Mouse (Mus musculus) midbrain, postnatal 0 days (tissue): ENCODE data around the gene Vac14. TPM values are rescaled to one million over a fixed set of nuclear protein-coding genes. Genes with fewer than 3 reads are reported as not detected.

ENCODE experiments used
- ATAC-seq: fragments of 200-750 bp; cut with Nextera tagmentation; 2 replicates; pipeline ENCODE4 v1.8.0; 2017; ENCODE audit warnings: moderate number of reproducible peaks, mild to moderate bottlenecking, moderate TSS enrichment, moderate library complexity; ENCODE audit not compliant: low FRiP score
- DNase-seq: peaks from one replicate; pipeline ENCODE4 v3.0.0-alpha.2; 2015; ENCODE audit warnings: low spot score
- H3K27ac ChIP-seq: fragments of 300-500 bp; sonication (generic); 2 replicates; pipeline ENCODE4 v1.5.1; 2014; ENCODE audit warnings: low read depth, mild to moderate bottlenecking, low read length, mixed read lengths
- H3K27me3 ChIP-seq: fragments of 300-500 bp; sonication (generic); 2 replicates; pipeline ENCODE4 v1.6.1; 2014; ENCODE audit warnings: low read length, control low read depth, mixed read lengths; ENCODE audit not compliant: insufficient read depth
- H3K36me3 ChIP-seq: fragments of 300-500 bp; sonication (generic); 2 replicates; pipeline ENCODE4 v1.6.1; 2014; ENCODE audit warnings: low read length, control low read depth, mixed read lengths; ENCODE audit not compliant: insufficient read depth
- H3K4me1 ChIP-seq: fragments of 300-500 bp; sonication (generic); 2 replicates; pipeline ENCODE4 v1.6.1; 2014; ENCODE audit warnings: mild to moderate bottlenecking, control low read depth, antibody characterized with exemption, low read length, mixed read lengths; ENCODE audit not compliant: insufficient read depth
- H3K4me2 ChIP-seq: fragments of 300-500 bp; sonication (generic); 2 replicates; pipeline ENCODE4 v1.6.1; 2014; ENCODE audit warnings: low read depth, mild to moderate bottlenecking, low read length, mixed read lengths; ENCODE audit not compliant: poor library complexity, severe bottlenecking
- H3K4me3 ChIP-seq: fragments of 300-500 bp; sonication (generic); 2 replicates; pipeline ENCODE4 v1.5.1; 2014; ENCODE audit warnings: low read depth, mild to moderate bottlenecking, low read length, moderate library complexity
- H3K9ac ChIP-seq: fragments of 300-500 bp; sonication (generic); replicated peaks from 2 replicates; pipeline ENCODE4 v1.6.1; 2014; ENCODE audit warnings: mild to moderate bottlenecking, low read length, moderate library complexity, mixed read lengths; ENCODE audit not compliant: poor library complexity, severe bottlenecking
- H3K9me3 ChIP-seq: fragments of 300-500 bp; sonication (generic); 2 replicates; pipeline ENCODE4 v1.6.1; 2016; ENCODE audit warnings: low read length, control low read depth
- CTCF ChIP-seq: IDR thresholded peaks from 2 replicates; pipeline ENCODE4 v1.5.1; 2016; ENCODE audit warnings: antibody characterized with exemption, mild to moderate bottlenecking
- WGBS: fragments of 180-500 bp; shearing (Covaris S2); extraction: QIAGEN DNeasy Blood & Tissue Kit; methylation state at CpG from one replicate; pipeline ENCODE4 v1.1.7; 2014; 5-methylcytosine and 5-hydroxymethylcytosine counted together
- polyA plus RNA-seq: library from polyadenylated mRNA; unstranded; fragments of >200 nt; fragmentation: Nextera tagmentation; extraction: Ambion mirVana; gene quantifications from 2 replicates; pipeline ENCODE4 v1.2.1, GENCODE M21; 2015
- total RNA-seq: library from RNA; depleted of rRNA; stranded (reverse); fragments of >200 nt; gene quantifications from 2 replicates; pipeline ENCODE4 v1.2.3, GENCODE M21; 2014

Gene Vac14
- total and polyA plus RNA-seq, 2 experiments from 2014 or later: 27.2 to 44.9 TPM

DNA sequence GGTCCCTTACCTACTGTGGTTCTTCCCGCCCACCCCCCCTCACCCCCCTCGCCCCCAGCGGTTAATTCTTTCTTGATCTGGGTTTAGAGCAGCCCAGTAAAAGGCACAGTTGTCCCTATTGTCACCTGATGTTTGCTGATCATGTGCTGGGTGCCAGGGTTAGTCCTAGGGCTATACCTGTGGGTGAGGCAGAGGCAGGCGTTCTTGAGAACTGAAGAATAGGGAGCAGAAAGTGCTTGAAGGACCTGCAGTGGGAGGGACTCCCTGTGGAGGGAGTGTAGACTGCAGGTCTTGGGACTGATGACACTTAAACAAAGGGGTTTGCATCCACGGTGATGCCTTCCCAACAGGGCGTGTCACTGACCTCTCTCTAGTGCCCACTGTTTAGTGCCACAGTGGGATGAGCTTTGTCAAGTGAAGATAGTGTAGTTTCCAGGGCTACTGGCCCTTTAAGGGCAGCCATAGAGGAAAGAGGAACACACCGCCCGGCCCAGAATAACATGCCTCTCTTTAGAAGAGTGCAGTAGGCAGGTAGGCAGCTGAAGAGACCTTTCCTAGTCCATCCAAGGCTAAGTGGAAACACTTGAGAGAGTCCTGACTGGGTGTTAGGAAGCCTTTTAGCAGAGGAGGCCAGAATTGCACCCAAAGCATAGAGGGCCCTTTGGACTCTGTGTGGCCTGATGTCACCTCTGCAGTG, 51.7 kb downstream of the Vac14 start:
- peaks cover 20% of the 10 kb centered on the region for H3K36me3 ChIP-seq
- WGBS: 72% methylated on average over 8 of the region's 8 CpGs
- H3K4me3 ChIP-seq: no peak overlapping the region
- no peaks in the 10 kb centered on the region for H3K27me3 ChIP-seq
- no peak for DNase-seq
- H3K4me1 ChIP-seq: 0 out of 2 replicates have a peak, but pooled peaks cover 2% of the 10 kb centered on the region
- ATAC-seq: no peak
- 0 out of 2 replicates have a peak, but pooled peaks have one; percentile 7 for TF ChIP-seq CTCF
- H3K9ac ChIP-seq: no peak overlapping the region
- H3K4me2 ChIP-seq: no peak overlapping the region
- H3K9me3 ChIP-seq: no peaks in the 10 kb centered on the region
- H3K27ac ChIP-seq: no peak overlapping the region

DNA sequence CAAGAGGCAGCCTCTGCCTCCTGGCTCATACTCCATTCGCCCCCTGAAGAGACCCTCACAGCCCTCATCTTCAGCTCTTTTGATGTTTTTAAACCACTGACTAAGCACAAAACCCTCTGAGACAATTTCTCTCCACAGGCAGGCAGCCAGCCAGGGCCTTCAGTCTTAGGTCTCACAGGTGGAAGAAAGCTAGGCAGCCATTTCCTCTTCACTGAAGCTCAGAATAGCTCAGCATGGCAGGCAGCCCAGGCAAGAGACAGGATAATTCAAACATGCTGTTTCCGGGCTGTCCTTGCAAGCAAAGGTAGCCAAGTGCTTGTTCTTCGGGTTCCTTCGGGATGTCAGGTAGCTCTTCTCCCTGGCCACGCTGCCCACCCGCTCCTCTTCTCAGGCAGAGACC, 52.9 kb downstream of the Vac14 start:
- no peak overlapping the region for H3K9ac ChIP-seq
- no peaks in the 10 kb centered on the region for H3K27me3 ChIP-seq
- H3K9me3 ChIP-seq: no peaks in the 10 kb centered on the region
- ATAC-seq (no peak), DNase-seq (no peak)
- no peak overlapping the region for H3K4me3 ChIP-seq
- peaks cover 20% of the 10 kb centered on the region for H3K36me3 ChIP-seq
- H3K27ac ChIP-seq: no peak overlapping the region
- H3K4me1 ChIP-seq: 0 out of 2 replicates have a peak, but pooled peaks cover 2% of the 10 kb centered on the region
- 88% methylated on average over 6 of the region's 6 CpGs for WGBS
- no peak for TF ChIP-seq CTCF
- H3K4me2 ChIP-seq: no peak overlapping the region

- H3K27ac ChIP-seq: no peak overlapping the region
- no peak for TF ChIP-seq CTCF
- ATAC-seq: no peak
Observed at GRCm38 (mm10) chr8:110672133-110672532, 53.7 kb downstream of the Vac14 start.

DNA sequence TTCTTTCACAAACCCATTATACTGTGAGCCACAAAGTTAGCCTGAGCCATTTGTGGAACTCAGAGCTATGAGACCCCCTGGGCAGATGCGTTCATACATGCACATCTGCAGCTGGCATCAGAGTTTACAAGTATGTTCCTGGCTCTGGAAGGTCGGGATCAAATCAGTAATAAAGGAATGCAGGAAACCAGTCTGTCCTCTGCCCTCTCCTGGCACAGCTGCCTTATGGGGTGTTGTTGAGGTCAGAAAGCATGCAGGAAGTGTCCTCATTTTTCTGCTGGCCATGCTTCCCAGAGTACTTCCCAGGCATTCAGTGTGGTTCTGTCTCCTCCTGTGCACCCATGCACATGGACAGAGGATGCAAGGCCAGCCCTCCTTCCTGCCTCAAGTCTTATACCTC, 54.8 kb downstream of the Vac14 start:
- Histone ChIP-seq H3K4me2 (no peak overlapping the region), H3K27me3 (no peaks in the 10 kb centered on the region), H3K4me1 (0 out of 2 replicates have a peak, but pooled peaks cover 2% of the 10 kb centered on the region), H3K9ac (no peak overlapping the region), H3K36me3 (peaks cover 25% of the 10 kb centered on the region), H3K4me3 (no peak overlapping the region), H3K9me3 (no peaks in the 10 kb centered on the region), H3K27ac (no peak overlapping the region)
- ATAC-seq (no peak), DNase-seq (no peak)
- 80% methylated on average over 2 of the region's 2 CpGs for WGBS
- TF ChIP-seq CTCF: no peak

More at GRCm38 (mm10) chr8:110672133-110672532, 53.7 kb downstream of the Vac14 start:
- no peak for DNase-seq
- no peaks in the 10 kb centered on the region for H3K9me3 ChIP-seq
- 85% methylated on average over 2 of the region's 2 CpGs for WGBS
- H3K36me3 ChIP-seq: peaks cover 22% of the 10 kb centered on the region
- no peak overlapping the region for H3K9ac ChIP-seq
- no peaks in the 10 kb centered on the region for H3K27me3 ChIP-seq
- H3K4me1 ChIP-seq: 0 out of 2 replicates have a peak, but pooled peaks cover 2% of the 10 kb centered on the region
- H3K4me2 ChIP-seq: no peak overlapping the region
- H3K4me3 ChIP-seq: no peak overlapping the region

- H3K4me2 ChIP-seq: no peak overlapping the region
- H3K9ac ChIP-seq: no peak overlapping the region
- WGBS: 100% methylated on average over 1 of the region's 1 CpGs
- no peaks in the 10 kb centered on the region for H3K9me3 ChIP-seq
- DNase-seq: no peak
- 0 out of 2 replicates have a peak, but pooled peaks cover 2% of the 10 kb centered on the region for H3K4me1 ChIP-seq
- H3K27ac ChIP-seq: no peak overlapping the region
- no peaks in the 10 kb centered on the region for H3K27me3 ChIP-seq
- H3K36me3 ChIP-seq: peaks cover 30% of the 10 kb centered on the region
- ATAC-seq: no peak
- TF ChIP-seq CTCF: no peak
- no peak overlapping the region for H3K4me3 ChIP-seq
Observed at GRCm38 (mm10) chr8:110674589-110674988, 56.2 kb downstream of the Vac14 start.

DNA sequence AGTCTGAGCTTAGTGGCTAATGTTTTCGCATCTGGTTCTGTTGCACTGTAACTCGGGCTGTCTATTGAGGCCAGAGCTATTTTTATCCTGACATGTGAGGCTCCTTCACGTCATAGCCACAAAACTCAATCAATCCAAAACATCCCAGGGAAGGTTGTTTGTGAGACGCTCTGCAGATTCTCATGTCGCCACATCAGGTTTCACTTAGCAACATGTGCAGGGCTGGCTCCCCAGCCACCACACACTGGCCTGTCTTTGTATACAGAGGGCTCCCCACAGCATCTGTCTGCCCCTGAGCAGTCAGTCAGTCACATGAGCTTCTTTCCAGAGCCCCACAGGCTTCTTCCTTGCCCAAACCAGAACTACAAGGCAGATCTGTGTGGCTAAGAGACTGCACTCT, 58.3 kb downstream of the Vac14 start:
- Histone ChIP-seq H3K4me2 (no peak overlapping the region), H3K4me1 (no peaks in the 10 kb centered on the region), H3K36me3 (peaks cover 26% of the 10 kb centered on the region), H3K27ac (no peak overlapping the region), H3K9ac (no peak overlapping the region), H3K4me3 (no peak overlapping the region), H3K27me3 (no peaks in the 10 kb centered on the region), H3K9me3 (no peaks in the 10 kb centered on the region)
- no peak; the same call in 1 of the 2 replicates for ATAC-seq
- peak; percentile 34 for DNase-seq
- 76% methylated on average over 5 of the region's 5 CpGs for WGBS
- TF ChIP-seq CTCF: no peak
